Mouse (Mus musculus) neural tube, embryonic 12.5 days (tissue): Measurements from ENCODE around the gene Slc27a3. TPM values are rescaled to one million over a fixed set of nuclear protein-coding genes. Genes with fewer than 3 reads are reported as not detected.
"Not testable (repeated sequence)": the region's sequence is repeated elsewhere in the genome, so short reads cannot be mapped to it uniquely, and the experiment has no call there.

ENCODE experiments used
- ATAC-seq: fragments of 200-750 bp; cut with Nextera tagmentation; 2 replicates; pipeline ENCODE4 v1.8.0; 2017; ENCODE audit warnings: low read depth, mild to moderate bottlenecking, moderate TSS enrichment, moderate library complexity; ENCODE audit not compliant: low FRiP score
- H3K27ac ChIP-seq: fragments of 300-500 bp; sonication (generic); 2 replicates; pipeline ENCODE4 v1.5.1; 2016
- H3K27me3 ChIP-seq: fragments of 300-500 bp; sonication (generic); replicated peaks from 2 replicates; pipeline ENCODE4 v1.6.1; 2016; ENCODE audit warnings: mild to moderate bottlenecking
- H3K36me3 ChIP-seq: fragments of 300-500 bp; sonication (generic); 2 replicates; pipeline ENCODE4 v1.6.1; 2016; ENCODE audit warnings: mild to moderate bottlenecking
- H3K4me1 ChIP-seq: fragments of 300-500 bp; sonication (generic); 2 replicates; pipeline ENCODE4 v1.6.1; 2016
- H3K4me2 ChIP-seq: fragments of 300-500 bp; sonication (generic); replicated peaks from 2 replicates; pipeline ENCODE4 v1.6.1; 2016; ENCODE audit warnings: mild to moderate bottlenecking
- H3K4me3 ChIP-seq: fragments of 300-500 bp; sonication (generic); 2 replicates; pipeline ENCODE4 v1.5.1; 2016
- H3K9ac ChIP-seq: fragments of 300-500 bp; sonication (generic); 2 replicates; pipeline ENCODE4 v1.6.1; 2016; ENCODE audit warnings: mild to moderate bottlenecking
- H3K9me3 ChIP-seq: fragments of 300-500 bp; sonication (generic); 2 replicates; pipeline ENCODE4 v1.6.1; 2016; ENCODE audit warnings: mild to moderate bottlenecking
- WGBS: fragments of 180-500 bp; shearing (Covaris S2); methylation state at CpG from one replicate; pipeline ENCODE4 v1.1.7; 2016; 5-methylcytosine and 5-hydroxymethylcytosine counted together
- polyA plus RNA-seq: library from polyadenylated mRNA; unstranded; fragments of >200 nt; fragmentation: Nextera tagmentation; extraction: Ambion mirVana; gene quantifications from 2 replicates; pipeline ENCODE4 v1.2.1, GENCODE M21; 2016

Slc27a3 gene
- polyA plus RNA-seq, 1 experiment from 2014 or later: 22.7 TPM

DNA sequence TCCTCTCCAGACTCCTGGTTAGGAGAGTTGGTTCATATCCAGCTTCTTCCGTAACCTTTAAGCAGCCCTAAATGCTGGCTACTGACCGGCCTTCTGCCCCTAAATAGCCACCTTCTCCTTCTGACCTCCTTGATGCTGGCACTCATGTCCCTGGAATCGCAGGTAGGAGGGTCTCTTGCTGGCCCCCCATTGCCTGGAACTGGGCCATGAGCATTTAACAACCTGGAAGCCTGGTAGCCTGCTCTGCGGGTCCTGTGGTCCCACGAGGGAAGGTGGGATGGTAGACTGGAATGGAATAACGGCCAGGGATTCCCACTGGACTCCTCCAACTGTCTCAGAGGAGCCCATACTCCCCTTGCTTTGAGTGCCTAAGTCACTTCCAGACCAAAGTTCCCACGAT, 17.9 kb downstream of the Slc27a3 start:
- H3K9me3 ChIP-seq: no peaks in the 10 kb centered on the region
- 75% methylated on average over 7 of the region's 7 CpGs for WGBS
- H3K27me3 ChIP-seq: no peaks in the 10 kb centered on the region
- peaks cover 4% of the 10 kb centered on the region for H3K4me1 ChIP-seq
- no peaks in the 10 kb centered on the region for H3K36me3 ChIP-seq
- H3K4me3 ChIP-seq: no peak overlapping the region
- no peak overlapping the region for H3K4me2 ChIP-seq
- H3K27ac ChIP-seq: no peak overlapping the region
- no peak for ATAC-seq
- H3K9ac ChIP-seq: no peak overlapping the region

DNA sequence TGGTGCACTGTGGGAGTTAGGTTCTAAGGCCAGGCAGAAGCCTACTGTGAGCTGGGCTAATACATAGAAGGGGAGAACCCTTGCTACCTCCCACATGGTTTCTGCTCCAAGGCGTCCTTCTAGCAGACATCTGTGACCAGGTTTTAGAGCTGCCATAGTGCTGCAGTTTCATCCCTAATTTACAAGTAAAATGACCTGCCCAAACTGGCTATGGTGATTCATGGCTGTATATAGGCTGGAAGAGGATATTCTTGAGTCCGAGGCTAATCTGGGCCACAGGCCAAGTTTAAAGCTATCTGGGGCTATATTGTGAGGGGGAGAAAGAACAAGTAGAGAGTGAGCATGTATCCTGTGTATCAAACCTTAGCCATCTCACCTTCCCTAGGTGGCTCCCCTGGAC, 20.7 kb downstream of the Slc27a3 start:
- H3K36me3 ChIP-seq: no peaks in the 10 kb centered on the region
- H3K4me2 ChIP-seq: no peak overlapping the region
- WGBS: 31% methylated on average over 2 of the region's 2 CpGs
- no peak for ATAC-seq
- no peaks in the 10 kb centered on the region for H3K9me3 ChIP-seq
- no peaks in the 10 kb centered on the region for H3K27me3 ChIP-seq
- no peak overlapping the region for H3K4me3 ChIP-seq
- H3K4me1 ChIP-seq: no peaks in the 10 kb centered on the region
- H3K9ac ChIP-seq: no peak overlapping the region
- H3K27ac ChIP-seq: no peak overlapping the region

- no peaks in the 10 kb centered on the region for H3K27me3 ChIP-seq
- no peak for ATAC-seq
- 91% methylated on average over 5 of the region's 5 CpGs for WGBS
- H3K36me3 ChIP-seq: peaks cover 11% of the 10 kb centered on the region
- no peak overlapping the region for H3K4me2 ChIP-seq
- H3K9ac ChIP-seq: no peak overlapping the region
- no peak overlapping the region for H3K4me3 ChIP-seq
- H3K4me1 ChIP-seq: no peaks in the 10 kb centered on the region
- no peaks in the 10 kb centered on the region for H3K9me3 ChIP-seq
- H3K27ac ChIP-seq: no peak overlapping the region
Observed at GRCm38 (mm10) chr3:90367001-90367632, 22.6 kb downstream of the Slc27a3 start.

DNA sequence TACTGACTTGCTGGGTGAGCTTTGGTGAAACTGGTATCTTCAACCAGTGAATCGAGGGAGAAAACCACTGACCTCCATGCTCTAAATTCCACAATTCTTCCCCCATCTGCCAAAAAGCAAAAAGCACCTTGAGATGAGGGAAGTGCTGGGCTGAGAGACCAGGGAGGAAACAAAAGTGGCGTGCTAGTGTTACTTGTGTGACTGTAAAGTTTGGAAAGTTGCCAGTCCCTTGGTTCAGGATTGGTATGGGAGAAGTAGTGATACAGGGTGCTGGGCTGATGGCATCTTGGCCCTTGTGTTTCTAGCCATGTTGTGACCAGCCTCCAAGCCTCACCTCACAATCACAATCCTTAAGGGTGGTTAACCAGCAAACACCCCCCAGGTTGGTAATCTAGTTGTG, 27.4 kb downstream of the Slc27a3 start:
- ATAC-seq: no peak
- Histone ChIP-seq H3K9me3 (no peaks in the 10 kb centered on the region), H3K4me3 (no peak overlapping the region), H3K27ac (no peak overlapping the region), H3K4me1 (no peaks in the 10 kb centered on the region), H3K4me2 (no peak overlapping the region), H3K9ac (no peak overlapping the region), H3K27me3 (no peaks in the 10 kb centered on the region), H3K36me3 (peaks cover 38% of the 10 kb centered on the region)
- WGBS: 92% methylated on average over 2 of the region's 2 CpGs

- WGBS: 92% methylated on average over 4 of the region's 4 CpGs
- no peak overlapping the region for H3K9ac ChIP-seq
- H3K4me2 ChIP-seq: no peak overlapping the region
- no peaks in the 10 kb centered on the region for H3K27me3 ChIP-seq
- peaks cover 47% of the 10 kb centered on the region for H3K36me3 ChIP-seq
- no peak overlapping the region for H3K27ac ChIP-seq
- H3K4me1 ChIP-seq: no peaks in the 10 kb centered on the region
- H3K9me3 ChIP-seq: no peaks in the 10 kb centered on the region
- ATAC-seq: no peak
- H3K4me3 ChIP-seq: no peak overlapping the region
Observed at GRCm38 (mm10) chr3:90361476-90361875, 28.3 kb downstream of the Slc27a3 start.

DNA sequence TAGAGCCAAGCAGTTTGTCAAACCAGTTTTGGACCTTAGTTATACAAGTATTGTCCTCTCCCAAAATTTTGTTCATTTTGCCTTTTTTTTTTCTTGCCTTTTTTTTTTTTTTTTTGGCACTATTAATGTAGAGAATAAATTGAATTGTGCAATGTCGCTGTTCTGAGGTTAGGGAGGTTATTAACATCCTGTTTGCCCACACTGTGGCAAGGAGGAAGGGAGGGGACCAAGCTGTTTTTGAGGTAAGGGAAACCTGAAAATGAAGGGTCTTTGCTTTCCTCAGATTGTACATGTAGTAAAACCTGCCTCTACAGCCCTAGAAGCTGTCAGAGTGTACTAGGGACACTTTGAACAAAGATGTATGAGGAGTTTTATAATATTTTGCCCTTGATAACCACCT, 30.5 kb downstream of the Slc27a3 start:
- Histone ChIP-seq H3K9ac (no peak overlapping the region), H3K4me3 (no peak overlapping the region), H3K36me3 (peaks cover 67% of the 10 kb centered on the region), H3K4me2 (no peak overlapping the region), H3K27ac (no peak overlapping the region), H3K27me3 (no peaks in the 10 kb centered on the region), H3K4me1 (no peaks in the 10 kb centered on the region), H3K9me3 (no peaks in the 10 kb centered on the region)
- ATAC-seq: no peak
- 96% methylated on average over 1 of the region's 1 CpGs for WGBS

DNA sequence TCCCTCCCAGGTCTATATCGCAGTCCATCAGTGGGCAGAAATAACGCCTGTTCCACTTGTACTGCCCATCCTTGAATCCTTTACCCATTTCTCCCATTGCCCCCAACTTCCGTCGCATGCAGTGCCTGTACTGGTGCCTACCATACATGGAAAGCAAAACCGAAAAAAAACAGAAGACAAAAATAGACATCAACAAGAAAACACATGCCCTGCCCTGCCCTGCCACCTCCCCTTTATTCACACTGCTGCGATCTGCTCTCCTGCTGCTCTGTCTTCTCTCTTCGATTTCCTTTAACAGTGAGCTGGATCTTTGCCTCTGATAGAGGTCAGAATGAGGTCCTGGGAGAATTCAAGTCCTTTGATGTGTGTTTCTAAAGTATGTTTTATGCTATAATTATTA, 31.8 kb downstream of the Slc27a3 start:
- peaks cover 76% of the 10 kb centered on the region for H3K36me3 ChIP-seq
- 95% methylated on average over 7 of the region's 7 CpGs for WGBS
- ATAC-seq: no peak

GRCm38 (mm10) chr3:90347847-90348246, 41.9 kb downstream of the Slc27a3 start:
- Histone ChIP-seq H3K4me2 (no peak overlapping the region), H3K9ac (no peak overlapping the region), H3K27me3 (no peaks in the 10 kb centered on the region), H3K9me3 (no peaks in the 10 kb centered on the region), H3K4me3 (no peak overlapping the region), H3K4me1 (no peaks in the 10 kb centered on the region), H3K27ac (no peak overlapping the region), H3K36me3 (peaks cover 47% of the 10 kb centered on the region)
- ATAC-seq: no peak
- 99% methylated on average over 4 of the region's 4 CpGs for WGBS

More for the DNA sequence above, 31.8 kb downstream of the Slc27a3 start:
- no peak overlapping the region for H3K27ac ChIP-seq
- no peak overlapping the region for H3K9ac ChIP-seq
- no peaks in the 10 kb centered on the region for H3K9me3 ChIP-seq
- no peaks in the 10 kb centered on the region for H3K4me1 ChIP-seq
- no peaks in the 10 kb centered on the region for H3K27me3 ChIP-seq
- H3K4me2 ChIP-seq: no peak overlapping the region
- no peak overlapping the region for H3K4me3 ChIP-seq

- not testable (repeated sequence) for H3K9ac ChIP-seq
- 63% methylated on average over 2 of the region's 2 CpGs for WGBS
- peaks cover 23% of the 10 kb centered on the region for H3K36me3 ChIP-seq
Observed at GRCm38 (mm10) chr3:90342853-90343252, 46.9 kb downstream of the Slc27a3 start.

GRCm38 (mm10) chr3:90340177-90340576, 49.6 kb downstream of the Slc27a3 start:
- no peaks in the 10 kb centered on the region for H3K9me3 ChIP-seq
- no peak overlapping the region for H3K9ac ChIP-seq
- no peak overlapping the region for H3K4me3 ChIP-seq
- no peak overlapping the region for H3K4me2 ChIP-seq
- H3K4me1 ChIP-seq: 0 out of 2 replicates have a peak, but pooled peaks cover 6% of the 10 kb centered on the region
- no peaks in the 10 kb centered on the region for H3K27me3 ChIP-seq
- no peak overlapping the region for H3K27ac ChIP-seq
- H3K36me3 ChIP-seq: peaks cover 14% of the 10 kb centered on the region
- no peak for ATAC-seq

More at GRCm38 (mm10) chr3:90342853-90343252, 46.9 kb downstream of the Slc27a3 start:
- not testable (repeated sequence) for H3K27ac ChIP-seq, H3K4me3 ChIP-seq, ATAC-seq, H3K4me1 ChIP-seq, H3K27me3 ChIP-seq, H3K4me2 ChIP-seq, H3K9me3 ChIP-seq

- Histone ChIP-seq H3K9ac (no peak overlapping the region), H3K4me3 (no peak overlapping the region), H3K9me3 (no peaks in the 10 kb centered on the region), H3K4me1 (0 out of 2 replicates have a peak, but pooled peaks cover 6% of the 10 kb centered on the region), H3K36me3 (peaks cover 11% of the 10 kb centered on the region), H3K27me3 (no peaks in the 10 kb centered on the region), H3K4me2 (no peak overlapping the region), H3K27ac (no peak overlapping the region)
- ATAC-seq: no peak
- 82% methylated on average over 3 of the region's 3 CpGs for WGBS
Observed at GRCm38 (mm10) chr3:90338190-90338589, 51.5 kb downstream of the Slc27a3 start.

GRCm38 (mm10) chr3:90335517-90335916, 54.2 kb downstream of the Slc27a3 start:
- no peaks in the 10 kb centered on the region for H3K27me3 ChIP-seq
- H3K9me3 ChIP-seq: no peaks in the 10 kb centered on the region
- no peaks in the 10 kb centered on the region for H3K36me3 ChIP-seq
- no peak for ATAC-seq
- no peak overlapping the region for H3K27ac ChIP-seq
- no peak overlapping the region for H3K9ac ChIP-seq
- H3K4me3 ChIP-seq: no peak overlapping the region
- H3K4me1 ChIP-seq: 0 out of 2 replicates have a peak, but pooled peaks cover 6% of the 10 kb centered on the region
- H3K4me2 ChIP-seq: no peak overlapping the region
